Mouse (Mus musculus) gastrocnemius, adult 8-10 months (tissue): Measurements from ENCODE around the gene Rsph6a. TPM values are rescaled to one million over a fixed set of nuclear protein-coding genes. Genes with fewer than 3 reads are reported as not detected.

Source experiments
- DNase-seq, 2 experiments: peaks; one replicate each; pipeline ENCODE4 v3.0.0; 2022; ENCODE audit warnings: low spot score in 2 of 2
- total RNA-seq, 4 experiments: library from RNA; stranded (reverse); gene quantifications; 2 replicates each; pipeline ENCODE4 v1.2.4; 2022

Rsph6a gene
- total RNA-seq, result not detected

DNA sequence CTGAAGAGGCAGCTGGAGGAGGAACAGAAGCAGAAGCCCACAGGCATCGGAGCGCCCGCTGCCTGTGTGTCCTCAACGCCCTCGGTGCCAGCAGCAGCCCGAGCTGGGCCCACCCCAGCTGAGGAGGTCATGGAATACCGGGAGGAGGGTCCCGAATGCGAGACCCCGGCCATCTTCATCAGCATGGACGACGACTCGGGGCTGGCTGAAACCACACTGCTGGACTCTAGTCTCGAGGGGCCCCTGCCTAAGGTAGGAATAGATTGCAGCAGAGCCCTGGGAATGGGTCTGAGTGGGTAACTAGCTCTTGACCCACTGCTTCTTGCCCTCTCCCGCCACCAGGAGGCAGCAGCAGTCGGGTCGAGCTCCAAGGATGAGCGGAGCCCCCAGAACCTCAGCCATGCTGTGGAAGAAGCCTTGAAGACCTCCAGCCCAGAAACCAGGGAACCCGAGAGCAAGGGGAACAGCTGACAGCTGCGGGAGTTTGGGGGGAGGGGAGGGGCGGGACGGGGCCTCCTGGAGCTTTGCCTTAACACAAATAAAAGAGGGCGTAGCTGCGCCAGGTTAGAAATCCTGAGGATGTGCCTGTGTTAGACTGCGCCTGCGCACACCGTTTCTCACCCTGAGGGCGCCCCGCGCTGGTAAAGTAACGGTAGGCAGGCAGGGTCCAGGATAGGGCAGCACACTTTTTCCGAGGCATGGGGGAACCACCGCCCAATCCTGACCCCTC lies at the start of gene Rsph6a:
Rsph6a (plus strand) TSS at position 644 of the 730 bp plus-strand sequence.
- DNase-seq, result no peak

- DNase-seq, result no peak
These were observed 48.9 kb upstream of the Rsph6a start for GRCm38 (mm10) chr7:19005417-19006121.

DNA sequence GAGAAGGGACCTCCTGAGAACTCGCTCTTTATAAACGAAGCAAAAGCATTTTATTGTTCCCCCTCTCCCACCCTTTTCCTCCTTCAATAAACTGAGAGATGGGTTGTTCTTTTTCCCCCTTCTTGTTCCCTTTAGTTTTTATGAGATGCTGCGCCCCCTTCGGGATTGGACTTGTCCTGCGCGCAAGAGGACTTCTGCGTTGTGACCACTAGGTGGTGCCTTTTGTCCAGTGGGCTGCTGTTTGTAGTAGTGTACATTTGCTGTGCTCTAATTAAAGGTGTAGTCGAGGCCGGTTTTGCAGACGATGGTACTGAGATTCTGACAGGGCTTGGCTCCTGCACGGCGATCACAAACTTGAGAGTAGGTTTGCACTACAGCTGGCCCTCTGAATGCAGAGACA lies 48.0 kb upstream of the Rsph6a start:
- DNase-seq, result peak; percentile 76 to 79

- DNase-seq, result no peak
These were observed 47.2 kb upstream of the Rsph6a start for GRCm38 (mm10) chr7:19007026-19007977.

DNA sequence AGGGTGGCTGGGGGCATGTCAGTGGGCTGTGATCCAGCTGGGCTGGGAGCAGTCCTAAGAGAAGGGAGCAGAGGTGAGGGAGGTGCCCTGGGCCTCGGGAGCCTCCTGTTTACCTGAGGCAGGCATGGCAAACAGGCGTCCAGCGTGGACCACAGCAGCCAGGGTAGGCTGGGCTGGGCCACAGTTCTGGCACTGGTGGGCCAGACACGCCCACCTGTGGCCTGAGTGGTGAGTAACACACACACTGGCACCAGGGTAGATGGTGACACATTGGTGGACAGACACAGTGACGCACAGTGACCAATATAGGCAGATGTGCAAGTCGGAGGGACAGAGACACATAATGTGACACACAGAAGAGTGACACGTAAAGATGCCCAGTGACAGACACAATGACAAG lies 43.9 kb upstream of the Rsph6a start:
- DNase-seq, result no peak

GRCm38 (mm10) chr7:19012025-19012621 lies 42.4 kb upstream of the Rsph6a start:
- DNase-seq, result peak in 1 of 2 experiments; percentile 41

GRCm38 (mm10) chr7:19012882-19013281 lies 41.6 kb upstream of the Rsph6a start:
- no peak for DNase-seq

DNA sequence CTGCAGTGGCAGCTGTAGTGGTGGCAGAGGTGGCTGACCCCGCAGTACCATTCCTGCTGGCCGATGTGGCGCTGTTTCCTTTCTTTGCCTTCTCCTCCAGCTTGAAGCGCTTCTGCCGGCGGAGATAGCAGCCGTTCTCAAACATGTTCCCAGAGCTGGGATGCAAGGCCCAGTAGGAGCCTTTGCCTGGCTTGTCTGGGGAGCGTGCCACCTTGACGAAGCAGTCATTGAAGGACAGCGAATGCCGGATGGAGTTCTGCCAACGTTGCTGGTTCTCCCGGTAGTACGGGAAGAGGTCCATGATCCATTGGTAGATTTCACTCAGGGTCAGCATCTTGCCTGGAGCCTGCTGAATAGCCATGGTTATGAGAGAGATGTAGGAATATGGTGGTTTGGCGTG lies 40.0 kb upstream of the Rsph6a start:
- DNase-seq, result no peak

DNA sequence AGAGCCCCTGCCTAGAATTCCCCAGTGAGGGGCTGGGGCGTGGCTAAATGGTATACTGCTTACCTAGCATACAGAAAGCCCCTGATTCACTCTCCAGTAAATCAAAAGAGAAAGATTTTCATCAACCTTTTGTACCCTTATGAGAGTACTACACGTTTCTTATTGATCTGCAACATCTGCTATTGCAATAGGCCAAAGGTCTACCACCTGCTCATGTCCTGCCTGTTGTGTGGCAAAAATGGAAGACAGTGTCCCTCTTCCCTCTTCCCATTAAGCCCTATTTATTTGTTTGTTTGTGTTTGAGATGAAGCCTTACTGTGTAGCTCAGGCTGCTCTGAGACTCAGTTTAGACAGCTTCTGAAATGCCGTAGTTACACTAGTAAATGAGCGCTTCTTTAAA lies 38.4 kb upstream of the Rsph6a start:
- DNase-seq, result no peak

DNA sequence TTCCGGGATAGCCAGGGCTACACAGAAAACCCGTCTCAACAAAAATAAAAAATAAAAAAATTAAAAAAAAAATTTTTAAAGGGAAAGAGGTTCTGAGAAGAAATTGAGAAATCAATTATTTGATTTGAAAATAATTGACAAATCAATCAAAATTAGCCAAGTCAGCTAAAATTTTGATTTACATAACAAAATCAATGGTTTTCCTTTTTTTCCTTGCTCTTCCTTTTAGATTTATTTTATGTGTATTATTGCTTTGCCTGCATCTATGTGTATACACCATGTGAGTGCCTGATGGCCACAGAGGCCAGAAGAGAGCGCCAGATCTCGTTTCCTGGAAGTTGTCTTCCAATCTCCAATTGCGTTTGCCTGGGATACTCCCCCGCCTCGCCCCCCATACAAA lies 36.6 kb upstream of the Rsph6a start:
- DNase-seq, result no peak

DNA sequence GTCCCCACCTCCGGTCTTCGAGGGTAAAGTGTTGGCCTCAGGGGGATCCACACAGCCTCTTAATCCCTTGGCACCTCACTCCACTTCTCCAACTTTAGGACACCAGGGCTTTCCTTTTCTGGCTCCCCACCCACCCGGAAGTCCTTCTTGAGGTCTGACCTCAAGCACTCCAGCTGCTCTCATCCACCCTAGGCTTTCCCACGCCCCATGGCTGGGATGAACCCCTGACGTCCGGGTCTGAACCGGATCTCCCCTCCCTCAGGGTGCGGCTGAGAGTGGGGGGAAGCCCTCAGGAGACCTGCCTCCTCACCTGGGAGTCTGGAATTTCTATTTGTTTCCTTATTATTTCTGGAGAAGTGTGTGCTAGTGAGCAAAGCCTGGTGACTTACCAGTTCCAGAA lies 33.4 kb upstream of the Rsph6a start:
- DNase-seq, result no peak

GRCm38 (mm10) chr7:19022189-19022958 lies 32.1 kb upstream of the Rsph6a start:
- no peak for DNase-seq

GRCm38 (mm10) chr7:19023357-19023814 lies 31.1 kb upstream of the Rsph6a start, which contains the start of gene Foxa3:
Gene Foxa3 (minus strand): TSS chr7:19023538.
- DNase-seq, result peak; percentile 33 to 69

DNA sequence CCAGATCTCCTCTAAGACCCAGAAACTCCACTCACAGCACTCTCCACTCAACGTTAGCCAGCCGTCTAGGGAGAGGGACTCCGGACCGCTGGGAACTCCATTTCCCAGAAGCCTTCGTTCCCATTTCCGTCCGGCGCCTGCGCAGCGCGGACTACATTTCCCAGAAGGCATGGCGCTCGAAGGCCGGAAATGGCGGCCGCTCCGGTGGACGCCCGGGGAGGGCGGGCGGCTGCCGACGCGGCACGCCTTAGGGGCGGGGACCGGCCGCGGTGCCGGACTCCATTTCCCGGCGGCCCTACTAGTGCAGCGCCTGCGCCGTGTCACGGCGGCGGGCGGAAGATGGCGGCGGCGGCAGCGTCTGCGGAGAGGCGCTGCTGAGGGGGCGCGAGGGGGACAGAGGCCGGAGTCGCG lies 30.4 kb upstream of the Rsph6a start, which contains the start of gene Sympk:
Sympk (plus strand) TSS at position 282 of the 411 bp plus-strand sequence.
- DNase-seq, result peak; percentile 86 to 94

GRCm38 (mm10) chr7:19024581-19025255 lies 29.8 kb upstream of the Rsph6a start:
- DNase-seq, result no peak

- no peak for DNase-seq
These were observed 26.4 kb upstream of the Rsph6a start for GRCm38 (mm10) chr7:19028067-19028466.

- peak; percentile 28 to 32 for DNase-seq
These were observed 25.3 kb upstream of the Rsph6a start for GRCm38 (mm10) chr7:19029084-19029653.

- DNase-seq, result no peak
These were observed 22.8 kb upstream of the Rsph6a start for GRCm38 (mm10) chr7:19031641-19032040.

DNA sequence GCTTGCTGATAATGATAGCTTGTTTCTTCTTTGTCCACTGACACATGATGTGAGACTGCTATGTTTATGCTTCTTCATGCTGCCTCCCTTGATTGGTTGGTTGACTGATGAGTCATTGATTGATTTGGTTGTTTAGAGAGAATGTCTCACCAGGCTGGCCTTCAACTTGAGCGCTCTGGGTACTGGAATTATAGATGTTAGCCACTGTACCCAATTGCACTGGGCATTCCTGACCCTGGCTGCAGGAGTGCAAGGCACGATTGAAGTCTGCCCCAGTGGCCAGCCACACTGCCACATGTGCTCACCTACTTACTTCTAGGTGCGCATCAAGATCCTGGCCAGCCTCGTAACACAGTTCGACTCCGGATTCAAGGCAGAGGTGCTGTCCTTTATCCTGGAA lies 9.9 kb upstream of the Rsph6a start:
- DNase-seq, result no peak
